Mouse (Mus musculus) testis, postnatal 14 days (tissue): Measurements from ENCODE around the gene Gm49396.
A peak's percentile ranks its signal among the peaks of the same experiment; 100 is the strongest.

ENCODE experiments used
- DNase-seq: peaks from one replicate; pipeline ENCODE4 v3.0.0; 2021; ENCODE audit warnings: low spot score

Gene Gm49396

GRCm38 (mm10) chr7:30563117-30563905 is at the start of gene Gm49396, which contains the start of the genes U2af1l4 and Psenen:
TSS of gene Gm49396 (plus strand) at chr7:30563344.
TSS of gene U2af1l4 (plus strand) at chr7:30563301.
TSS of gene Psenen (minus strand) at chr7:30563627.
- peak; percentile 97 for DNase-seq

- DNase-seq, result no peak
Measured at GRCm38 (mm10) chr7:30515003-30515760, 48.0 kb upstream of the Gm49396 start.

- no peak for DNase-seq
Measured at GRCm38 (mm10) chr7:30518325-30518724, 44.8 kb upstream of the Gm49396 start.

GRCm38 (mm10) chr7:30520396-30520795 is 42.7 kb upstream of the Gm49396 start:
- no peak for DNase-seq

GRCm38 (mm10) chr7:30520856-30521255 is 42.3 kb upstream of the Gm49396 start:
- no peak for DNase-seq

- DNase-seq, result no peak
Measured at GRCm38 (mm10) chr7:30522871-30523270, 40.3 kb upstream of the Gm49396 start.

GRCm38 (mm10) chr7:30524487-30524886 is 38.7 kb upstream of the Gm49396 start:
- no peak for DNase-seq

- DNase-seq, result no peak
Measured at GRCm38 (mm10) chr7:30525954-30526353, 37.2 kb upstream of the Gm49396 start.

- no peak for DNase-seq
Measured at GRCm38 (mm10) chr7:30526399-30526798, 36.7 kb upstream of the Gm49396 start.

- no peak for DNase-seq
Measured at GRCm38 (mm10) chr7:30526981-30527380, 36.2 kb upstream of the Gm49396 start.

GRCm38 (mm10) chr7:30531291-30531815 is 31.8 kb upstream of the Gm49396 start:
- DNase-seq, result no peak

- peak; percentile 83 for DNase-seq
Measured at GRCm38 (mm10) chr7:30532931-30533330, 30.2 kb upstream of the Gm49396 start.

- peak; percentile 60 for DNase-seq
Measured at GRCm38 (mm10) chr7:30533941-30534632, 29.1 kb upstream of the Gm49396 start.

- peak; percentile 97 for DNase-seq
Measured at GRCm38 (mm10) chr7:30534633-30535577, 28.2 kb upstream of the Gm49396 start, which contains the start of gene Arhgap33. TSS of gene Arhgap33 (minus strand) at chr7:30535060.

- DNase-seq, result no peak
Measured at GRCm38 (mm10) chr7:30540572-30540971, 22.6 kb upstream of the Gm49396 start.

- DNase-seq, result no peak
Measured at GRCm38 (mm10) chr7:30544327-30544726, 18.8 kb upstream of the Gm49396 start.

- DNase-seq, result no peak
Measured at GRCm38 (mm10) chr7:30549880-30550279, 13.3 kb upstream of the Gm49396 start.

- DNase-seq, result no peak
Measured at GRCm38 (mm10) chr7:30550603-30551002, 12.5 kb upstream of the Gm49396 start.

GRCm38 (mm10) chr7:30551445-30552101 is 11.6 kb upstream of the Gm49396 start:
- DNase-seq, result no peak
